Mouse (Mus musculus): Measurements from ENCODE around the gene Shc2.

Shc2 gene

DNA sequence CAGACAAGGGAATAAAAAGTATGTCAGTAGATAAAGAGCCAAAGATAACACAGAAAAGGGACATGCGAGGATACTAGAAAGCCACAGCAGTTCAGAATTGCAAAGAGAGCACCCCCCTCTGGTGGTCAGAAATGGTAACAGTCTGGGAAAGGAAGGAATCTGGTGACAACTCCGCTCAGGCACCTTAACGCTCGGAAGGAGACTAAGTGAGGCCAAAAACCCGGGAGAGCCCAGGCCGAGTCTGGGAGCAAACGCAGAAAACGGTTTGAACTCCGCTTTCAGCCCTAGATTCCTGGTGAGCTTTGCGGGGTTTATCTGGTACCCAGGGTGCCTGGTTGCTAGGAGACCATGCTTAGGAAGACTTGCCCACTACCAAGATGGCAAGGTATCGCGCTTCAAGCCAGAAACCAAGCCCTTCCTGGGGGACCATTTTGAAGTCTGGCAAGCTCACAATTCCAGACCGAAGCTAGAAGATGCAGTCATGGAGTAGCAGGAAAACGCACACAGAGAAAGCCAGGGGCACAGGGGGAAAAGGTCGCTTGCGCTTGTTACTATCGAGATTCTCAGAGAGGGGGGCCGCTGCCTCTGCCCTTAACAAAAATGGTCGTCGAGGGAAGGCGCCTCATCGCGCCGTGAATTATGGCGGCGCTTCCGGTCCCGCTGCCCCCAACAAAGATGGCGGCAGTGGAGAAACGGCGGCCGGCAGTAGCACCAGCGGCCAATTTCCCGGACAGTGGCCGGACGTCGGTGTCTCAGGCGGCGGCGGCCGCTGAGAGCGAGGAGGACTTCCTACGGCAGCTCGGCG, 31.3 kb upstream of the Shc2 start, which contains the start of gene Tpgs1:
Gene Tpgs1 (plus strand): TSS at position 599 of the 805 bp plus-strand sequence.
- peak; percentile 88 for DNase-seq (ENCODE audit: low read depth, low spot score)

DNA sequence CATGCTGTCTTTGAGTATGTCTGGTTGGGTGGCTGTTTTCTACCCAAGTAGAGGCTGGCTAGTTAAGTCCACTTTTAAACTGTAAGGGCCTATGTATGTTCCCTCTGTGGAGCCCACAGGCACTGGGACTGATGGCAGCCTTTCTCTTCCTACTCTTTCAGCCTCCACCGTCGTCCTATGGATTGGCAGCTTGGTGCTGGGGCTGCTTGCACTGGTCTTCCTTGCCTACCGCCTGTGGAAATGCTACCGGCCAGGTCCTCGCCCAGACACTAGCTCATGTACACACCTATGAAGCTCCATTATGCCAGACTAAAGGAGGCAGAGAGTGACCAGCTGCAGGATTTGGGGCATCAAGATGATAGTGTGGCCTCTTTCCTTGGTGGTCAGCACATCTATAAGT, 30.4 kb upstream of the Shc2 start:
- no peak for DNase-seq (ENCODE audit: low read depth, low spot score)

DNA sequence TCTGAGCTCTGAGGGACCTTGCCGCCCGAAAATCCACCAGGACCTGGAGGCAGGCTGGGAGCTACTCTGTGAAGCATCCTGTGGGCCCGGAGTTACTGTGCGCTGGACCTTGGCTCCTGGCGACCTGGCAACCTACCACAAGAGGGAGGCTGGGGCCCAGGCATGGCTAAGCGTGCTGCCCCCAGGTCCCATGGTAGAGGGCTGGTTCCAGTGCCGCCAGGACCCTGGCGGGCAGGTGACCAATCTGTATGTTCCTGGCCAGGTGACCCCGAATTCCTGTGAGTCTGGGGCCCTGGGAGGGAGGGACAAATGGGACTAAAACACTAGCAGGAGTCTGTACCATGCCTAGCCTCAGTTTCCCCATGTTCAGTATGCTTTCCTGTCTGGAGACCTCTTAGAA, 28.8 kb upstream of the Shc2 start:
- DNase-seq (ENCODE audit: low read depth, low spot score): no peak

DNA sequence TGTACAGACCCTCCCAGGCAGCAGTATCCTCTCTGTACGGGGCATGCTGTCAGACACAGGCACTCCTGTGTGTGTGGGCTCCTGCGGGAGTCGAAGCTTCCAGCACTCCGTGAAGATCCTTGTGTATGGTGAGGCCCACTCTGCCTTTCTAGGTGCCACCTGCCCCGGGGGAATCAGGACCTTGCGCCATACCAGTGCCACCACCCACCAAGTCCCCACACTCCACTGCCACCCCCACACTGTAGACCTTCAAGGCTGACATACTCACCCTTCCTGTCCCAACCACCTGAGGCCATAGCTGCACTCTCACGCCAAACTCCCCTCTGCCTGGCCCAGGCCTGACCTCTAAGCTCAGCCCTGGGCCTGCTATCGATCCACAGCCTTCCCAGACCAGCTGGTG, 27.3 kb upstream of the Shc2 start:
- DNase-seq (ENCODE audit: low read depth, low spot score): no peak

DNA sequence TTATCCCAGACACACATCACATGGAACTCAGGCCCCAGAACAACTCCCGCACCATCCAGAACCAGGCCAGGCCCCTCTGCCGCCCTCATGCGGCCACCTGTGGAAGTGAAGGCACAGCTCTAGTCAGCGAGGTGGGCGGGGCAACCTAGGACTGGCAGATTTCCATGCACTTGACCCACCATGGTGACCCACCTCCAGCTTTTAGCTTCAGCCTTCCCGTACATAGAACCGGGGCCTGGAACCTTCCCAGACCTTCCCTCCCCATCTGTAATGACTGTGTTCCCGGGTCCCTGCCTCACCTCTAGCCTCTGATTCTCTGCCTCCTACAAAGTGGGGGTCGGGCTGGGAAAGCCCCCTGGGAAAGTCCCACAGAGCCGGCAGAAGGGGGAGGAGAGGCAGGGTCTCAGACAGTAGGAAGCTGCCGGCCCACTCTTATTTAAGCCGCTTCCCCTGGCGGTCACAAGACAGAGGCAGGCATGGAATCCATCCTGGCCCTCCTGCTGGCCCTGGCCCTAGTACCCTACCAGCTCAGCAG, 26.5 kb upstream of the Shc2 start, which contains the start of gene Madcam1:
Gene Madcam1 (plus strand): TSS at position 429 of the 535 bp plus-strand sequence.
- peak; percentile 80 for DNase-seq (ENCODE audit: low read depth, low spot score)

DNA sequence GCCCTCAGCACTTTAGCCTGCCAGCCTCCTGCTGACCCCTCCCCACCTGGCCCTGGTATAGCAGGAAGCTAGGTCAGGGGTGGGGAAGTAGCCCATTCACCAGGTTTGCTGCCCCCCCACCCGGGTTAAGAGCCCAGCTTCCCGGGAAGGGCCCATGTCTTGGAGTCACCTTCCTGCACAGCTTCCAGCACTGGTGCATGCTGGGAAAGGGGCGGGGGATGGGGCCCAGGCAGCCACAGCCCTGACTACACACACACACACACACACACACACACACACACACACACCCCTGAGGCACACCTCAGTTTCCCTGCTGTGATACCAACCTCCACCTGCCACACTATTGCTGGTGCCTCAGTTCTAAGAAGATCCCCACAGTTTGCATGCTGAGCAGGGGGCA, 24.1 kb upstream of the Shc2 start:
- DNase-seq (ENCODE audit: low read depth, low spot score): no peak

DNA sequence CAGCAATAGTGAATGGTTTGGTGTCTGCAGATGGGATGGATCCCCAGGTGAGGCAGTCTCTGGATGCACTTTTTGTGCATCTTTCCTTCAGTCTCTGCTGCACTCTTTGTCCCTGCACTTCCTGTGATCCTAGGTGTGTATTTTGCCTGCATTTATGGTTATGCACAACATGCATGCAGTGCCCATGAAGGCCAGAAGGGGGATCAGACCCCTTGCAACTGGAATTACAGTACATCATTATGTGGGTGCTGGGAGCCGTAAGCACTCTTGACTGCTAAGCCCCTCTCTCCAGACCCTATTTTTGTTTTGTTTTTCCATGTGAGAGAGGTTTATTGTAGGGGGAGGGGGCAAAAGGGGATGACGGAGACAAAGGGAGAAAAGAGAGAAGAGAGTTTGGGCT, 22.6 kb upstream of the Shc2 start:
- no peak for DNase-seq (ENCODE audit: low read depth, low spot score)

DNA sequence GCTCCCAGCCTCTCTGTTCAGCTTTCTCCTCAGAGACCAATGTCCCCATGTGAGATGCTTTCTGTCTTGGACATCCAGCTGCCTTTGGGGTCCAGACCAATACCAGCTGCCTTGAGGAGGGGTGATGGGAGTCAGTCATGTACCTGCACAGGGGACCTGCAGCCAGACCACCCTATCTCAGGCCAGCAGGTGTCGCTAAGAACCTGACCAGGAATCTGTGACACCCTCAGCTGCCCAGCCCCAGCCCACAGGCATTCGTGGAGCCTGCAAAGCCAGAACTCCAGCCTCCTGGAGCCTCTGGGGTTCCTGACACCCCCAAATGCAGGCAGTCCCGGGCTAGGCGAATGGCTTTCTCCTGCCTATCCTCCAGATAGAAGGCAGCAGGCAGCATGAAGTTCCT, 21.1 kb upstream of the Shc2 start:
- no peak for DNase-seq (ENCODE audit: low read depth, low spot score)

DNA sequence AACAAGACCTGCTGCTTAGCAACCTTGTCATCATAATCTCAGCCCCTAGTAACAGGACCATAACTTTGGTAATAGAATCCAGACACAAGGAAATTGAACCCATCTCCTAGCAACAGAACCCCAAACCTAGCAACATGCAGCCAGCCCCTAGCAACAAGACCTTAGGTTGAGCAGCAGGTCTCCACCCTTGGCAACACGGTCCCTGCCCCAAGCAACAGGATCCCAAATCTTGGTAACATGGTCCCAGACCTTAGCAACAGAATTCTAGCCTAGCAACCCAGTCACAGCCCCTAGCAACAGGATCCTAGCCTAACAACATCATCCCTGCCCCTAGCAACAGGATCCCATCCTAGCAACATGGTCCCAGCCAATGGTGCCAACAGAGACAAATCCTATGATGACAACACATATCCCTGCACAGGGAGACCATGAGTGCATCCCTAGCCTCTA, 17.3 kb upstream of the Shc2 start:
- DNase-seq (ENCODE audit: low read depth, low spot score): peak; percentile 89

DNA sequence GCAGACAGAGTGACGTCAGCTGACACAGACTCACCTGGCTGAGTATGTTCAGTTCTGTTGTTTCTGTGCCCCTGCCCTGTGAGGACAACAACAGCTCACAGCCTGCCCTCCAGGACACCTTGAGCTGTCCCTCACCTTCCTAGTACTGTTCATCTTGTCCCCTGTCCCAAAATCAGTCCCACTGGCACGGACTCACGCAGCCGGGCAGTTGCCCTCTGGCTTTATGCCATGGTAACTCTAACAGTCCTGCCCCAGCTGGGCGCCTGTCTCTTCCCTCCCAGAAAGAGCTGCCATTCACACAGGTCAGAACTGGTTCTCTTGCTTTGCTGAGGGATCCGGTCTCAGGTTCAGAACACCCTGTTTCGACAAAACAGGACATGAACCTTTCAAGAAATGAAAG, 15.1 kb upstream of the Shc2 start:
- DNase-seq (ENCODE audit: low read depth, low spot score): no peak

DNA sequence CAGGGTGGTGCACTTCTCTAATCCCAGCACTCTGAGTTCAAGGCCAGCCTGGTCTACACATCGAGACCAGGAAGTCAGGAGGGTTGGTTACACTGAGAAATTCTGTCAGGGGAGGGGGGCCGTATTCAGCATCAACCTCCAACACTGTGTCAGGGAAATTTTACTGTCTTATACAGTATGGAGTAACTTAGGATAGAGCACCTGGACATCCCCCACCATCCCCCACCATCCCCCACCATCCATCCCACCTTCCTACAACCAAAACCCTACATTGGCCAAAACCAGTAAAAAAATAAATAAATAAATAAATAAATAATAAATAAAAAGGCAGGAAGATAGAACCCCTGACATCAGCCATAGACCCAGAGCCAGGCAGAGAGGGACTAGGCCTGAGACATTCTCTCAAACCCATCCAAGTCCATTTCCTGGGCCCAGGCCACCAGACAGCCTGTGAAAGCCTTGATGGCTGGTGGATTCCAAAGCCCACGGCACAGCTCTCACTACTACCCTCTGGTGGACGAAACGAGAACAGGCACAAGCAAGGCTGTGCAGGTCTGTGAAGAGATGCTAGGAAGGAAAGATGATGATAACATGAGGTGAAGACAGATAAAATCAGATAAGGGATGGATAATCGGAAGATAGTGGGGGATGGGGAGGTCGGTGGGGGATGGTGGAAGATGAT, 11.5 kb upstream of the Shc2 start:
- peak; percentile 81 for DNase-seq (ENCODE audit: low read depth, low spot score)

DNA sequence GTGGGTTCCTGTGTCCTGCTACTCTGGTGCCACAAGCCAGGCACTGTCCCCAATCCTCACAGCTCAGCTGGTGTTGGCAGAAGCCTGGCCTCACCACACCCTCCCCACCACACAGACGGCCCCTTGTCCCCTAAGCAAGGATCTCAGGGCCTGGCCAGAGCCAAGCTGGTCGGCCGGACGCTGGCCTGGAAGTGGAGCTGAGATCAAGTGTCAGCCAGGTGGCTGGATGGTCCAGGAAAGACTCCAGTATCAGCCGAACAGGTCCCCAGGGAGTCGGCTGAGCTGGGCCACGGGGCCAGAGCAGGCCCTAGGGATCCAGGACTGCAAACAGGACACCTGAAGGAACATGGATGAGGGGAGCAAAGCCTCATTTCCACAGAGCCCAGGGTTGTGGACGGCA, 8.0 kb upstream of the Shc2 start, which contains the start of gene Odf3l2:
Gene Odf3l2 (minus strand): TSS at position 28 of the 400 bp plus-strand sequence.
- DNase-seq (ENCODE audit: low read depth, low spot score): no peak

DNA sequence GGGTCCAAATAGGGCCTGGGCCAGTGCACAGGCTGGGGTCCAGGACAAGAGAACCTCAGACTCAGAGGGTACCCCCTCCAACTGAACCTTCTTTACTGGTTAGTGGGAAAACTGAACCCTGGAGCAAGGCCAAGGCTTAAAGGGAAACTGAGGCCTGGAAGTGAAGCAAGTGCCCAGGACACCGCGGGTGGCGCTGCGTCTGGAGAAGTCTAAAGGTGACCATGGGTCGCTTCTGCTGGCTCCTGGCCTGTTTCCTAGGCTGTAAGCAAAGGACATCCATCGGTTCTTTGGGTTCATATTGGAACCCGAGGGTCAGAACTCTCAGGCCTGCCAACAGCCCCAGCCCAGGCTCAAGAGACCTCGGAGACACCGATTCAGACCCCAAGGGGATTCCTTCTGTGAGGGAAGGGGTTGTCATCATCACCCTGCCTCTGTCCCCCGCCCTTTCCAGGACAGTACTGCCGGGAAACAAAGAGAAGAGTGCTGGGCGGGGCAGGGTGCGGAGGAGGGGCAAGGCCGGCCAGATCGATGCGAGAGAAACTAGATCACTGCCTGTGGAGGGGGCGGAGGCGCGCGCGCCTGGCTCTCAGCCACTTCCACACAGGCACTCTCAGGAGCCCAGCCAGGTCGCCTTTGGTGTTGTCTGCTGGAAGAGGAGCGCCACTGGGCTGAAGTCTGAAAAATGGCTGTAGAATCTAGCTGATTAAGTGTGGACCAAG, 927 bp upstream of the Shc2 start:
- DNase-seq (ENCODE audit: low read depth, low spot score): no peak

DNA sequence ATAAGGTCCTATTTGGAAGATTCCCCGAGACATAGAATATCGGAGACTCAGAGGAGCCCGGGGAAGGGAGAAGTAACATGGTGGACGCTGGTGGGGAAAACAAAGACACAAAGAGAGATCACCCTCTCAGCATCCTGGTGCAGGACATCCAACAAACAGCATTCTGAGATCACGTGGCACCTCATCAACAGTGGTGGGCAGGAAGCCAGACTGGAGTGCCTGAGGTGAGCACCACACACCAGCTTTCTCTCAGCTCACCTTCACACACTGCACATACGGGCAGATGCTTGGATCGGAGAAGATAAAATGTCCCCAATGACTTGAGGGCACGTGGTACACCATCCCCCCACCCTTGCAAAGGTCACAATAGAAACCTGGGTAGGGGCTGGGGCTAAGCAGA, 1.4 kb downstream of the Shc2 start:
- no peak for DNase-seq (ENCODE audit: low read depth, low spot score)

DNA sequence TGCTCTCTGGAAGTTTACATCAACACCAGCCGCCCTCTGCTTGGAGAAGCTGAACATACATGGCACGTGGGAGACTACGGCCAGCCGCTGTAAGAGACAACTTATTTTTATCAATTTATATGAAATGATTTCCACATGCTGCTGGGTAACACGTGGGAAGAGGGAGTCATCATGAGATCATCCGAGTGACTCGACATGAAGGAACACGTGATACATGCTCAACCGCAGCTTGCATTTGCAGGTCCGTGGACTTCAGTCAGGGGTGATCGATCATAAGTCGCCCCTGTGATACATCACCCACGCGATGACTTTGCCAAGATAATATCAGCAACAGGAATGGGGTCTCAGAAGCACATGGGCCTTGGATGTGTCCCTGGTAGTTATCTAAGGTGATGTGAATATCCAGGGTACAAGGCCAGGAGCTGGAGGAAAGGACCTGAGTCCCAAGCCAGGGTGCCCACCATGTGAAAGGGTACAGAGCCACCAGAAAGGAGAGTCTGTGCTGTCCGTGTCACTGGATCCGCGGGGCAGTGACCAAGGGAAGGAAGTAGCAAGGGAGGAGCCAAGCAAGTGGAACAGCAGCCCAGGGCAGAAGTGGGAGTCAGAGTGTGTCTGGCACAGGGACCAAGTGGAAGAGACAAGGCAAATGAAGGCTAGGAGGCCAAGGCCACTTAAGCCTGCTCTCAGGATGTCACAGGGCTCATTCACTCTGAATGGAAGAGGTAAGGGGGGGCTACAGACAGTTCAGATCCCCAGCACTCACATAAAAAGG, 4.5 kb downstream of the Shc2 start:
- DNase-seq (ENCODE audit: low read depth, low spot score): no peak

DNA sequence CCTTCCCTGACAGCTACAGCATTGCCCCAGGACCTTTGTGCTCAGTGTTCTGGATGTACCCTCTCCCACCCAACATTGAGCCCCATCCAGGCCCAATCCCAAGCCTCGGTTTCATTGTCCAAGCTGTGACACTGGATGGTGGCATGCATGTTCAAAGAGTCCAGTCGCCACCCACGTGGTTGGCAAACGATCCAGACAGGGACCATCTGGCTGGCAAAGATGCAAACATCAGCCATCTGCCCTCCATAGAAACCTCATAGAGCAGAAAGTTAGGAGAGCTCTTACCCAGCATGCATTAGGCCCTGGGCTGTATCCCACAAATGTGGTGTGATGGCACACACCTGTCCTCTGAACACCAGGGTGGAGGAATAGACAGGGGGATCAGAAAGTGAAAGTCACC, 6.3 kb downstream of the Shc2 start:
- DNase-seq (ENCODE audit: low read depth, low spot score): no peak

DNA sequence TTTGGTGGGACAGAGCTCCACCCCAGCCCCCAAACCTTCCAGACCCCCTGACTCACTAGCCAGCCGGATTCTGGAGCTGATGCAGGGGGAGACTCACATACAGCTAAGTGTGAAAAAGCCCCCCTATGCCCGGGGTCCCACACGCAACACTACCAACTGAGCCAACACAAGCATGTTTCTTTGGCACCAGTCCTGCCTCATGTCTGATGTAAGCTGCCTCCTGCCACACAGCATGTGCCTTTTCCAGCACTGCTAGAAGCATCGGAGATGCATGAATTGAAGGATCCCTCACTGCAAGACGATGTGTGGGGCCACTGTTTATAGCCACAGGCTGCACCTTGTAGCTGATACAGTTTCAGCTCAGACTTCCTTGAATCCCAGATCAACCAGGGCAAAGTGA, 9.3 kb downstream of the Shc2 start:
- DNase-seq (ENCODE audit: low read depth, low spot score): no peak

DNA sequence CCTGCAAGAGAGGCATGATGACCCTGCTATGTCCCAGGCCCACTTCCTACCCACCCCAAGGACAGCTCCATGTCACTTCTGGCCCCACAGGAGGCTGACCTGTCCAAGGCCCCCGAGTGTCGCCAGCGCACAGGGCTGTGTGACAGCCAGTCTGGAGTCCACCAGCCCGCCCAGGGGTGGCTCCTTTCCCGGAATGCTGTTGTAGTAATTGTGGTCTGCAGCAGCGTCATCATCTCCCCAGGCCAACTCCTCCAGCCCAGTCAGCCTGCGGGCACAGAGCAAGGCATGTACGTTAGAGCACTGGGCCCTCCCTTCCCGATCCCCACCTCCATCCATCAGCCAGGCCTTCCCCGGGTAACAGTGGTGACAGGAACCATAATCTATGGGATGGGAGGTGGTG, 11.6 kb downstream of the Shc2 start:
- no peak for DNase-seq (ENCODE audit: low read depth, low spot score)

DNA sequence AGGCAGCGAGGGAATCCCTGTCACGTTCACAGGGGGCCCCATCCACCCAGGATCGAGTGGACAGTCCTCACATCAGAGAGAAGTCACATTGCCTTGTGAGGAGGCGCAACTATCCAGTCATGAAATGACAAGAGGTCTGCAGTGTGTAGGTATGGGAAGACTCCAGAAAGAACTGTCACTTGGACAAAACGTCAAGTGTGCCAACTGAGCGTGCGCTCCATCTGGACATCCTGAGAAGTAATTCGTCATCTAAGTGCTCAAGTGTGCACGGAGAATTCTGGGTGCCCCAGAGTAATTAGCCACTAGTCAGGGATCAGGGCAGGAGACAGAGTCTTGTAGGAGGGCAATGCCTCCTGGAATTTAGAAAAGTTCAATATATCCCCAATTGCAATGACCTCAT, 12.3 kb downstream of the Shc2 start:
- no peak for DNase-seq (ENCODE audit: low read depth, low spot score)

DNA sequence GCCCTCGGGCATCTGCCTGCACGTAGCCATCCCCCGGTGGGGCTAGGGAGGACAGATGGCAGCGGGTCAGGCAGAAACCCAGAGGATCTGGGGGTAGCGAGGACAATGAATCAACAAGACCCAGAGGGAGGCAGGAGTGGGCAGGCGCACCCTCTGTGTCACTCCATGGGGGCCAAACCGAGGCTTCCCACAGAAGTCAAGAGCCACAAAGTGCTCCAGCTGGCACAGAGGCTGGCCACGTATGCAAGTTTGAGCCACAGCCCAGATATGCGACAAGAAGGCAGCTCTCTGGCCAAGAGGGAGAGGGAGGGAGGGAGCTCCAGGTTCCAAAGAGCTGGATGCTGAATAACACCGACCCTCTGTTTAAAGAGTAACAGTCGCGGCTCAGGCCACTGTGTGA, 13.8 kb downstream of the Shc2 start:
- DNase-seq (ENCODE audit: low read depth, low spot score): no peak

DNA sequence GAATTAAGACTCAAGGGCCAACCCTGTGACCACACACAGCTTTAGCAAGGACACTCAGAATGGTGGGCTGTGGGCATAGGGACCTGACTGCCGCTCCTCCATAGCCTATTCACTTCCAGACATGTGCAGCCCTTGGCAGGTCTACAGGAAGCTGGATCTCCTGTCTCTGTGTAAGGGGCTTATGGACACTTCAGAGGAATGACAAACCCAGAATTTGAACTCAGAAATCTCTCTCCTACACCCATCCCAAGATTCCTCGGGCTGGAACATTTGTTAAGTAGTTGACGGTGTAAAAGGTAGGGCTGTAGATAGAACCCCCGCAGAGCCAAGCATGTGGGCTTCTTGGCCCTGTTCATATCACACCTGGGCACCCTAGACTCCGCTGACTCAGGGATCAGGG, 21.3 kb downstream of the Shc2 start:
- no peak for DNase-seq (ENCODE audit: low read depth, low spot score)
